Mouse (Mus musculus): ENCODE measurements at regions not wholly inside any gene's neighbourhood (a gene's known extent, or its start where the extent isn't known, plus 50 kb on each side); places are given as distances from the start of the nearest gene placed in this dataset.

DNA sequence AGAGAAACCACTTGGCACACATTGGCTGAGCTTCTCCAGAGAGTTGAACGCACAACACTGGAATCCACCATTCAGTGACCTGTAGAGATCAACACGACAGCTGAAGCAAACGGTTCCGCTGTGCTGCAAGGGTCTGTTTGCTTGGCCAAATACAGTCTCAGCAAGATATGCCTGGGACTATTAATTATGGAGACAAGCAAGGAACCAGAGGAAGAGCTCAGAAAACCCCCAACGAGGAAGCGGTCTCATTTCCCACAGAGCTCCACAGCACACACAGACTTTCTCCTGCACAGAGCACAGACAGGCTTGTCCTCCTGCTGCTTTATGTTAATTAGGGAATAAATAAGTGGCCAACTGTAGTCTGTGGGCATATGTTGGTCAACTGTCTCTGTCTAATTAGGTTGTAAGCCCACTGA lies 223.4 kb upstream of the Tacr3 start:
- in situ Hi-C loops (cut with MboI, MseI): no loop called here

GRCm38 (mm10) chr3:134610244-134610643 lies 218.6 kb upstream of the Tacr3 start:
- in situ Hi-C loops (cut with MboI, MseI): no loop called here

- in situ Hi-C loops (cut with MboI, MseI): no loop called here
These were observed 217.1 kb upstream of the Tacr3 start for GRCm38 (mm10) chr3:134611516-134612297.

DNA sequence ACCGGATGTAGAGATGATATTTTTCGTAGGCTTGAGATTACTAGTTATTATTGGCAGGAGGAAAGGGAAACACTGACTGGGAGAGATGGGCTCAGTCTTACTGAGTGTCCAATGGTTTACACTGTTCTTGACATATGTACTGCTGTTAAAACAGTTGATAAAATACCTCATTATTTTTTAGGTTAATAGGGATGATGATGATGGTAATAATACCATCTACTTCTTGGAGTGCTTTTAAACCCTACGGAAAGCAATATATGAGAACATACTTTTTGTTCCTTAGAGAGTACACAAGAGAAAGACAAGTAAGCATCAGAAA lies 216.6 kb upstream of the Tacr3 start:
- in situ Hi-C loops (cut with MboI, MseI): no loop called here

- in situ Hi-C loops (cut with MboI, MseI): loop anchor here (10.0 kb wide), 1 partner anchor 1595 kb away; no protein-coding TSS in a partner anchor
These were observed 199.4 kb upstream of the Tacr3 start for GRCm38 (mm10) chr3:134629166-134630134.

- in situ Hi-C loops (cut with MboI, MseI): no loop called here
These were observed 198.7 kb upstream of the Tacr3 start for GRCm38 (mm10) chr3:134630135-134630516.

DNA sequence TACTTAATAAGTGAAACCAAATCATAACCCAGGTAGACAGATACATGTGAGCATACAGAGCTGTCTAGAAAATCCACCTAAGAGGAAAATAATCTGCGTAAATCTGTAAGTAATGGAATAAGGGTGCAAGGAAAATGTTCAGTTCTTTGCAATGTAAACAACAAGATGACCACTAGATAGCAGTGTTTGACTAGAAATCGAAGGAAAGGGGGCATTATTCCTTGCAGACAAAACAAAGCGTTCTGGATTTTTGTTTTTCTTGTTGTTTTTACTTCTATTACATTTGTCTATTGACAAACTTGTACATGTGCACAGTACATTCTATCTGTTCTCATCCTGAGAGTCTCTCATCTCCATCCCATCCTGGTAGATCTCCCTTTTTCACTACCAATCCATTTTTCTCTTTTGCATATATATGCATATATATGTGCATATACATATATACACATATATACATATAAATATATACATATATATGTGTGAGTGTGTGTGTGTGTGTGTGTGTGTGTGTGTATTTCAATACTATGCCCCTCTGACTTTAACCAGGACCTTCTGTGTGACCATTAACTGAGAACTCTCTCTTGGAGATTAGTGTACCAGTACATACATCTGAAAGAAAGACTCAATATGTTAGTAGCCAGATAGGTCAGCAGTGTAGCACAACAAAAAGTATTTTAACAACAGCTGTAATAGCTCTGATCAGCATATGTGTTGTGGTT lies 179.9 kb upstream of the Tacr3 start:
- in situ Hi-C loops (cut with MboI, MseI): no loop called here

GRCm38 (mm10) chr3:134654051-134654450 lies 174.8 kb upstream of the Tacr3 start:
- in situ Hi-C loops (cut with MboI, MseI): no loop called here

DNA sequence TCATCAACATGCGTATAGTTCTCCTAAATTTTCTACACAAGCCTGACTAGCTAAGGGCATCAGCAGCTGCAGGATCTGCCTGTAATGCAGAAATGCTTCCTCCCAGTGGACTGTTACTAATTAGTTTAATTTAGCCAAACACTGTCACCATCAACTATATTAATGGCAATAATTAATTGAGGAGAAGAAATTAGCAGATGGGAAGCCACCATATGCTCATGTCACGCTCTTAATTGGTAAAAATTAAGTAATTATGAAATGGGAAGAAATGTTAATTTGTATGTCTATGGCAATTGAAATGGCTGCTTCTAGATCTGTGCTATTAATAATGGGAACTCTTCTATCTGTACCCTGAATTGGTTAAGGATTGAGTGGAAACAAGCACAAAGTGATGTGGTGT lies 133.9 kb upstream of the Tacr3 start:
- in situ Hi-C loops (cut with MboI, MseI): no loop called here

- in situ Hi-C loops (cut with MboI, MseI): loop anchor here (10.0 kb wide), 1 partner anchor 486 kb away; no protein-coding TSS in a partner anchor
These were observed 110.2 kb upstream of the Tacr3 start for GRCm38 (mm10) chr3:134718620-134719019.

GRCm38 (mm10) chr3:134735684-134736083 lies 93.1 kb upstream of the Tacr3 start:
- in situ Hi-C loops (cut with MboI, MseI): no loop called here

- in situ Hi-C loops (cut with MboI, MseI): no loop called here
These were observed 67.7 kb upstream of the Tacr3 start for GRCm38 (mm10) chr3:134761108-134761507.

DNA sequence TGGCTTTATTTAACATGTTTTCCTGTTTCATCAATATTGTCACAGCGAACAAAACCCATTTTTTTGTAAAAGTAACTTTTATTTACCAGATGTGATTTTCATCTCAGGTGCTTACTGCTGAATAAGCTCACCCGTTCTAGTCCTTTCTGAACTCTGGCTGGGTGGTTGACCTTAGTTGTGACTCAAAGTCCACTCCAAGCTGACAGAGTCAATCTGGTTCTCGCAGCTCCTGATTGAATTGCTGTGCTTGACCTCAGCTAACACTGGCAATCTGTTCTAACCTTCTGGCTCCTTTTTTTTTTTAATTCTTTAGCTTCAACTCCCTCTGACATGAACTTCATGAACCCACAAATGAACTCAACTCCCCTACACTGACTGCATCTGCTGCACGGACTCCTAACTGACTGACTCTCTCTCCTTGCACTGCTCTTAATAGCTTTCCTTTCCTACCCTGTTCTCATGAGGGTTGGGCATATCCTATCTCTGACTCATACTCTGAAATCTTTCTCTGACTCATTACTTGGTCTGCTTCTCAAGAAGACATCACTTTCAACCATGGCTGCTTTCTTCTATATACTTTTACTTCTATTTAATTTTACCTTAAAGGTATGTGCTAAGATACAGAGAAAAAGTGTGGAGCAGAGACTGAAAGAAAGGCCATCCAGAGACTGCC lies 65.4 kb upstream of the Tacr3 start:
- in situ Hi-C loops (cut with MboI, MseI): no loop called here
